Mouse (Mus musculus): Measurements from ENCODE around the gene Defb43. TPM values are rescaled to one million over a fixed set of nuclear protein-coding genes. Genes with fewer than 3 reads are reported as not detected.

Gene Defb43
- polyA plus RNA-seq (2015; fragmentation: Nextera tagmentation; extraction: Ambion mirVana) = not detected in 2 replicates

- no peak within 1 kb of the TSS for H3K9ac ChIP-seq
- no peaks in the 10 kb centered on the region for H3K36me3 ChIP-seq
- no peak within 1 kb of the TSS for H3K27ac ChIP-seq
- H3K27me3 ChIP-seq (replicated peaks) = no peaks in the 10 kb centered on the region
- no peak within 1 kb of the TSS for H3K4me3 ChIP-seq (replicated peaks)
- no peak for ATAC-seq
- H3K9me3 ChIP-seq = no peaks in the 10 kb centered on the region
- no peaks in the 10 kb centered on the region for H3K4me1 ChIP-seq (replicated peaks)
- WGBS = 93% methylated on average over 5 of the region's 5 CpGs
- H3K4me2 ChIP-seq (replicated peaks) = no peak within 1 kb of the TSS
These were observed at the start of gene Defb43 for GRCm38 (mm10) chr14:63011471-63011870. Gene Defb43, plus strand, starts transcription at chr14:63011771.

- Histone ChIP-seq H3K9ac (no peak overlapping the region), H3K4me1 (replicated peaks) (no peaks in the 10 kb centered on the region), H3K9me3 (no peaks in the 10 kb centered on the region), H3K36me3 (0 out of 2 replicates have a peak, but pooled peaks cover 3% of the 10 kb centered on the region), H3K4me2 (replicated peaks) (no peak overlapping the region), H3K27ac (no peak overlapping the region), H3K27me3 (replicated peaks) (no peaks in the 10 kb centered on the region), H3K4me3 (replicated peaks) (no peak overlapping the region)
- no peak for ATAC-seq
- WGBS = 84% methylated on average over 4 of the region's 4 CpGs
These were observed 47.9 kb upstream of the Defb43 start for GRCm38 (mm10) chr14:62963632-62964031.

- ATAC-seq = no peak
- H3K27me3 ChIP-seq (replicated peaks) = no peaks in the 10 kb centered on the region
- WGBS = 86% methylated on average over 5 of the region's 5 CpGs
- no peaks in the 10 kb centered on the region for H3K4me1 ChIP-seq (replicated peaks)
- H3K4me3 ChIP-seq (replicated peaks) = no peak overlapping the region
- H3K27ac ChIP-seq = no peak overlapping the region
- H3K9me3 ChIP-seq = no peaks in the 10 kb centered on the region
- H3K4me2 ChIP-seq (replicated peaks) = no peak overlapping the region
- H3K9ac ChIP-seq = no peak overlapping the region
- no peaks in the 10 kb centered on the region for H3K36me3 ChIP-seq
These were observed 46.2 kb upstream of the Defb43 start for GRCm38 (mm10) chr14:62965342-62965741.

- Histone ChIP-seq H3K27ac (no peak overlapping the region), H3K9ac (0 out of 2 replicates have a peak overlapping the region, but pooled peaks have one; percentile 18)
These were observed 45.6 kb upstream of the Defb43 start for GRCm38 (mm10) chr14:62965811-62966520.

GRCm38 (mm10) chr14:62975046-62975445, 36.5 kb upstream of the Defb43 start:
- Histone ChIP-seq H3K27me3 (replicated peaks) (no peaks in the 10 kb centered on the region), H3K9ac (no peak overlapping the region), H3K4me3 (replicated peaks) (no peak overlapping the region), H3K4me1 (replicated peaks) (no peaks in the 10 kb centered on the region), H3K9me3 (no peaks in the 10 kb centered on the region), H3K36me3 (no peaks in the 10 kb centered on the region), H3K27ac (no peak overlapping the region), H3K4me2 (replicated peaks) (no peak overlapping the region)
- 9% methylated on average over 5 of the region's 5 CpGs for WGBS
- ATAC-seq = no peak

More at GRCm38 (mm10) chr14:62965811-62966520, 45.6 kb upstream of the Defb43 start:
- Histone ChIP-seq H3K36me3 (no peaks in the 10 kb centered on the region), H3K9me3 (no peaks in the 10 kb centered on the region), H3K27me3 (replicated peaks) (no peaks in the 10 kb centered on the region), H3K4me3 (replicated peaks) (peak overlapping the region; percentile 32), H3K4me2 (replicated peaks) (peak overlapping the region; percentile 64), H3K4me1 (replicated peaks) (no peaks in the 10 kb centered on the region)
- 16% methylated on average over 15 of the region's 15 CpGs for WGBS
- ATAC-seq = peak; percentile 51; the same call in 1 of the 2 replicates

- H3K4me2 ChIP-seq (replicated peaks) = no peak overlapping the region
- no peaks in the 10 kb centered on the region for H3K9me3 ChIP-seq
- ATAC-seq = no peak
- no peaks in the 10 kb centered on the region for H3K27me3 ChIP-seq (replicated peaks)
- no peaks in the 10 kb centered on the region for H3K4me1 ChIP-seq (replicated peaks)
- H3K4me3 ChIP-seq (replicated peaks) = no peak overlapping the region
- H3K9ac ChIP-seq = no peak overlapping the region
- no peak overlapping the region for H3K27ac ChIP-seq
- 59% methylated on average over 1 of the region's 1 CpGs for WGBS
- H3K36me3 ChIP-seq = no peaks in the 10 kb centered on the region
These were observed 31.8 kb upstream of the Defb43 start for GRCm38 (mm10) chr14:62979815-62980214.

GRCm38 (mm10) chr14:62984410-62984809, 27.2 kb upstream of the Defb43 start, which contains the start of gene Defb48:
Gene Defb48, minus strand, starts transcription at chr14:62984510.
- Histone ChIP-seq H3K9me3 (no peaks in the 10 kb centered on the region), H3K9ac (no peak within 1 kb of the TSS), H3K27ac (no peak within 1 kb of the TSS), H3K36me3 (no peaks in the 10 kb centered on the region), H3K27me3 (replicated peaks) (no peaks in the 10 kb centered on the region), H3K4me2 (replicated peaks) (no peak within 1 kb of the TSS), H3K4me3 (replicated peaks) (no peak within 1 kb of the TSS), H3K4me1 (replicated peaks) (no peaks in the 10 kb centered on the region)
- 64% methylated on average over 1 of the region's 1 CpGs for WGBS
- ATAC-seq = no peak

- H3K4me3 ChIP-seq (replicated peaks) = no peak overlapping the region
- ATAC-seq = no peak
- H3K9me3 ChIP-seq = no peaks in the 10 kb centered on the region
- H3K9ac ChIP-seq = no peak overlapping the region
- no peaks in the 10 kb centered on the region for H3K4me1 ChIP-seq (replicated peaks)
- no peaks in the 10 kb centered on the region for H3K27me3 ChIP-seq (replicated peaks)
- WGBS = 62% methylated on average over 3 of the region's 3 CpGs
- no peaks in the 10 kb centered on the region for H3K36me3 ChIP-seq
- no peak overlapping the region for H3K4me2 ChIP-seq (replicated peaks)
- no peak overlapping the region for H3K27ac ChIP-seq
These were observed 20.3 kb upstream of the Defb43 start for GRCm38 (mm10) chr14:62991271-62991670.

- no peak overlapping the region for H3K27ac ChIP-seq
- H3K4me3 ChIP-seq (replicated peaks) = no peak overlapping the region
- no peaks in the 10 kb centered on the region for H3K36me3 ChIP-seq
- no peak for ATAC-seq
- H3K9me3 ChIP-seq = no peaks in the 10 kb centered on the region
- H3K9ac ChIP-seq = no peak overlapping the region
- H3K4me1 ChIP-seq (replicated peaks) = no peaks in the 10 kb centered on the region
- WGBS = 74% methylated on average over 7 of the region's 7 CpGs
- no peak overlapping the region for H3K4me2 ChIP-seq (replicated peaks)
- no peaks in the 10 kb centered on the region for H3K27me3 ChIP-seq (replicated peaks)
These were observed 19.6 kb upstream of the Defb43 start for GRCm38 (mm10) chr14:62991849-62992510.

- no peak within 1 kb of the TSS for H3K27ac ChIP-seq
- H3K36me3 ChIP-seq = no peaks in the 10 kb centered on the region
- no peaks in the 10 kb centered on the region for H3K9me3 ChIP-seq
- H3K27me3 ChIP-seq (replicated peaks) = no peaks in the 10 kb centered on the region
- WGBS = 89% methylated on average over 8 of the region's 8 CpGs
- H3K4me3 ChIP-seq (replicated peaks) = no peak within 1 kb of the TSS
- H3K4me2 ChIP-seq (replicated peaks) = no peak within 1 kb of the TSS
- no peak for ATAC-seq
- H3K4me1 ChIP-seq (replicated peaks) = no peaks in the 10 kb centered on the region
- H3K9ac ChIP-seq = no peak within 1 kb of the TSS
These were observed 13.8 kb upstream of the Defb43 start, which contains the start of gene Defb47 for GRCm38 (mm10) chr14:62997777-62998176. Gene Defb47, plus strand, starts transcription at chr14:62998077.

- no peak for ATAC-seq
- no peaks in the 10 kb centered on the region for H3K9me3 ChIP-seq
- no peak overlapping the region for H3K4me3 ChIP-seq (replicated peaks)
- no peaks in the 10 kb centered on the region for H3K27me3 ChIP-seq (replicated peaks)
- H3K4me1 ChIP-seq (replicated peaks) = no peaks in the 10 kb centered on the region
- no peak overlapping the region for H3K27ac ChIP-seq
- H3K4me2 ChIP-seq (replicated peaks) = no peak overlapping the region
- 87% methylated on average over 4 of the region's 4 CpGs for WGBS
- no peak overlapping the region for H3K9ac ChIP-seq
- H3K36me3 ChIP-seq = no peaks in the 10 kb centered on the region
These were observed 12.6 kb upstream of the Defb43 start for GRCm38 (mm10) chr14:62998977-62999376.

GRCm38 (mm10) chr14:63002588-63002987, 9.0 kb upstream of the Defb43 start:
- 76% methylated on average over 2 of the region's 2 CpGs for WGBS
- no peak for ATAC-seq

More at GRCm38 (mm10) chr14:63002588-63002987, 9.0 kb upstream of the Defb43 start:
- no peak overlapping the region for H3K9ac ChIP-seq
- no peaks in the 10 kb centered on the region for H3K4me1 ChIP-seq (replicated peaks)
- H3K27ac ChIP-seq = no peak overlapping the region
- H3K4me2 ChIP-seq (replicated peaks) = no peak overlapping the region
- no peaks in the 10 kb centered on the region for H3K9me3 ChIP-seq
- H3K4me3 ChIP-seq (replicated peaks) = no peak overlapping the region
- no peaks in the 10 kb centered on the region for H3K27me3 ChIP-seq (replicated peaks)
- H3K36me3 ChIP-seq = no peaks in the 10 kb centered on the region
